Mouse (Mus musculus): ENCODE data around the gene Grin2d. TPM values are rescaled to one million over a fixed set of nuclear protein-coding genes. Genes with fewer than 3 reads are reported as not detected.

Gene Grin2d
- polyA plus RNA-seq, 1 experiment, result 0.65 TPM

GRCm38 (mm10) chr7:45897258-45897757 is 19.1 kb upstream of the Grin2d start:
- H3K4me2 ChIP-seq (ENCODE audit: low read depth), result peak overlapping the region; percentile 95
- TF ChIP-seq CEBPB (IDR thresholded peaks at IDR 0.05; ENCODE audit: insufficient read depth, poor library complexity, severe bottlenecking), result no peak
- TF ChIP-seq MYOD1 (IDR thresholded peaks at IDR 0.05; ENCODE audit: control insufficient read depth in 1 of 3, insufficient read length in 2 of 3, low read depth in 2 of 3), result no peak
- no peak for TF ChIP-seq TCF12 (IDR thresholded peaks at IDR 0.05; ENCODE audit: insufficient read depth, poor library complexity, severe bottlenecking)
- TF ChIP-seq MYOG (IDR thresholded peaks at IDR 0.05; ENCODE audit: control insufficient read depth in 1 of 3, insufficient read depth in 1 of 3, insufficient read length in 2 of 3, low read depth in 2 of 3), result peak in 1 of 3 experiments; percentile 19
- TF ChIP-seq POLR2A (IDR thresholded peaks at IDR 0.05; ENCODE audit: insufficient read length, low read depth), result peak; percentile 37
- TF ChIP-seq TCF3 (IDR thresholded peaks at IDR 0.05; ENCODE audit: insufficient read length, low read depth), result no peak
- H3K27me3 ChIP-seq (ENCODE audit: control insufficient read depth, insufficient read depth, insufficient read length), result no peaks in the 10 kb centered on the region
- peak overlapping the region; percentile 66 for H3K4me3 ChIP-seq
- no peaks in the 10 kb centered on the region for H3K36me3 ChIP-seq (ENCODE audit: control insufficient read depth, insufficient read depth)
- peak overlapping the region; percentile 8 for H3ac ChIP-seq (ENCODE audit: control insufficient read depth, insufficient read length)
- H3K79me2 ChIP-seq (ENCODE audit: control insufficient read depth, insufficient read depth), result no peaks in the 10 kb centered on the region

- Histone ChIP-seq H3K79me2 (ENCODE audit: control insufficient read depth, insufficient read depth) (no peaks in the 10 kb centered on the region), H3K4me3 (peak within 1 kb of the TSS; percentile 66), H3K36me3 (ENCODE audit: control insufficient read depth, insufficient read depth) (no peaks in the 10 kb centered on the region), H3K27me3 (ENCODE audit: control insufficient read depth, insufficient read depth, insufficient read length) (no peaks in the 10 kb centered on the region), H3ac (ENCODE audit: control insufficient read depth, insufficient read length) (peak within 1 kb of the TSS; percentile 8), H3K4me2 (ENCODE audit: low read depth) (peak within 1 kb of the TSS; percentile 95)
- TF ChIP-seq CEBPB (IDR thresholded peaks at IDR 0.05; ENCODE audit: insufficient read depth, poor library complexity, severe bottlenecking), result no peak
- TF ChIP-seq MYOD1 (IDR thresholded peaks at IDR 0.05; ENCODE audit: control insufficient read depth in 1 of 3, insufficient read length in 2 of 3, low read depth in 2 of 3), result no peak
- TF ChIP-seq REST (IDR thresholded peaks at IDR 0.05; ENCODE audit: insufficient read depth, insufficient read length), result no peak
- TF ChIP-seq TCF3 (IDR thresholded peaks at IDR 0.05; ENCODE audit: insufficient read length, low read depth), result no peak
- TF ChIP-seq POLR2A (IDR thresholded peaks at IDR 0.05; ENCODE audit: insufficient read length, low read depth), result peak; percentile 79
- peak; percentile 75 for TF ChIP-seq E2F4 (IDR thresholded peaks at IDR 0.05; ENCODE audit: insufficient read depth)
- no peak for TF ChIP-seq MYOG (IDR thresholded peaks at IDR 0.05; ENCODE audit: control insufficient read depth in 1 of 3, insufficient read depth in 1 of 3, insufficient read length in 2 of 3, low read depth in 2 of 3)
- TF ChIP-seq SRF (IDR thresholded peaks at IDR 0.05; ENCODE audit: control insufficient read depth, insufficient read length, low read depth), result no peak
- peak; percentile 76 for TF ChIP-seq POLR2AphosphoS2 (IDR thresholded peaks at IDR 0.05; ENCODE audit: insufficient read length, low read depth)
- no peak for TF ChIP-seq USF1 (IDR thresholded peaks at IDR 0.05; ENCODE audit: low read depth)
These were observed 18.5 kb upstream of the Grin2d start, which contains the start of the genes Syngr4 and Tmem143 for GRCm38 (mm10) chr7:45896517-45897257. Gene Syngr4 (minus strand): TSS chr7:45896714. Gene Tmem143 (plus strand): TSS chr7:45896941.

- no peak for TF ChIP-seq USF1 (IDR thresholded peaks at IDR 0.05; ENCODE audit: low read depth)
- TF ChIP-seq SRF (IDR thresholded peaks at IDR 0.05; ENCODE audit: control insufficient read depth, insufficient read length, low read depth), result no peak
- no peak for TF ChIP-seq MAX (IDR thresholded peaks at IDR 0.05; ENCODE audit: low read depth)
- no peak for TF ChIP-seq POLR2A (IDR thresholded peaks at IDR 0.05; ENCODE audit: insufficient read length, low read depth)
- no peak for TF ChIP-seq MYOG (IDR thresholded peaks at IDR 0.05; ENCODE audit: control insufficient read depth in 1 of 3, insufficient read depth in 1 of 3, insufficient read length in 2 of 3, low read depth in 2 of 3)
- TF ChIP-seq E2F4 (IDR thresholded peaks at IDR 0.05; ENCODE audit: insufficient read depth), result no peak
These were observed 17.8 kb upstream of the Grin2d start for GRCm38 (mm10) chr7:45895931-45896516.

GRCm38 (mm10) chr7:45892651-45893050 is 14.5 kb upstream of the Grin2d start:
- H3K4me2 ChIP-seq (ENCODE audit: low read depth), result no peak overlapping the region
- H3K4me3 ChIP-seq, result no peak overlapping the region
- H3ac ChIP-seq (ENCODE audit: control insufficient read depth, insufficient read length), result no peak overlapping the region
- TF ChIP-seq MYOD1 (IDR thresholded peaks at IDR 0.05; ENCODE audit: control insufficient read depth in 1 of 3, insufficient read length in 2 of 3, low read depth in 2 of 3), result no peak
- no peak for TF ChIP-seq TCF12 (IDR thresholded peaks at IDR 0.05; ENCODE audit: insufficient read depth, poor library complexity, severe bottlenecking)
- TF ChIP-seq REST (IDR thresholded peaks at IDR 0.05; ENCODE audit: insufficient read depth, insufficient read length), result no peak
- TF ChIP-seq TCF3 (IDR thresholded peaks at IDR 0.05; ENCODE audit: insufficient read length, low read depth), result no peak
- TF ChIP-seq SRF (IDR thresholded peaks at IDR 0.05; ENCODE audit: control insufficient read depth, insufficient read length, low read depth), result no peak
- TF ChIP-seq MYOG (IDR thresholded peaks at IDR 0.05; ENCODE audit: control insufficient read depth in 1 of 3, insufficient read depth in 1 of 3, insufficient read length in 2 of 3, low read depth in 2 of 3), result no peak
- TF ChIP-seq CEBPB (IDR thresholded peaks at IDR 0.05; ENCODE audit: insufficient read depth, poor library complexity, severe bottlenecking), result no peak
- TF ChIP-seq POLR2A (IDR thresholded peaks at IDR 0.05; ENCODE audit: insufficient read length, low read depth), result no peak
- no peak for TF ChIP-seq USF1 (IDR thresholded peaks at IDR 0.05; ENCODE audit: low read depth)
- TF ChIP-seq POLR2AphosphoS2 (IDR thresholded peaks at IDR 0.05; ENCODE audit: insufficient read length, low read depth), result no peak
- no peak for TF ChIP-seq E2F4 (IDR thresholded peaks at IDR 0.05; ENCODE audit: insufficient read depth)
- no peak for TF ChIP-seq MAX (IDR thresholded peaks at IDR 0.05; ENCODE audit: low read depth)
- no peaks in the 10 kb centered on the region for H3K27me3 ChIP-seq (ENCODE audit: control insufficient read depth, insufficient read depth, insufficient read length)
- H3K36me3 ChIP-seq (ENCODE audit: control insufficient read depth, insufficient read depth), result no peaks in the 10 kb centered on the region
- H3K79me2 ChIP-seq (ENCODE audit: control insufficient read depth, insufficient read depth), result no peaks in the 10 kb centered on the region

More at GRCm38 (mm10) chr7:45895931-45896516, 17.8 kb upstream of the Grin2d start:
- Histone ChIP-seq H3K27me3 (ENCODE audit: control insufficient read depth, insufficient read depth, insufficient read length) (no peaks in the 10 kb centered on the region), H3K79me2 (ENCODE audit: control insufficient read depth, insufficient read depth) (no peaks in the 10 kb centered on the region), H3ac (ENCODE audit: control insufficient read depth, insufficient read length) (no peak overlapping the region), H3K36me3 (ENCODE audit: control insufficient read depth, insufficient read depth) (no peaks in the 10 kb centered on the region), H3K4me3 (peak overlapping the region; percentile 66), H3K4me2 (ENCODE audit: low read depth) (peak overlapping the region; percentile 58)

Measured in myocyte (in vitro differentiated cells).